Mouse (Mus musculus): ENCODE measurements around the gene Gigyf1. TPM values are rescaled to one million over a fixed set of nuclear protein-coding genes. Genes with fewer than 3 reads are reported as not detected.

Gigyf1 gene
- polyA plus RNA-seq, 1 experiment from 2014 or later = 4.0 TPM

DNA sequence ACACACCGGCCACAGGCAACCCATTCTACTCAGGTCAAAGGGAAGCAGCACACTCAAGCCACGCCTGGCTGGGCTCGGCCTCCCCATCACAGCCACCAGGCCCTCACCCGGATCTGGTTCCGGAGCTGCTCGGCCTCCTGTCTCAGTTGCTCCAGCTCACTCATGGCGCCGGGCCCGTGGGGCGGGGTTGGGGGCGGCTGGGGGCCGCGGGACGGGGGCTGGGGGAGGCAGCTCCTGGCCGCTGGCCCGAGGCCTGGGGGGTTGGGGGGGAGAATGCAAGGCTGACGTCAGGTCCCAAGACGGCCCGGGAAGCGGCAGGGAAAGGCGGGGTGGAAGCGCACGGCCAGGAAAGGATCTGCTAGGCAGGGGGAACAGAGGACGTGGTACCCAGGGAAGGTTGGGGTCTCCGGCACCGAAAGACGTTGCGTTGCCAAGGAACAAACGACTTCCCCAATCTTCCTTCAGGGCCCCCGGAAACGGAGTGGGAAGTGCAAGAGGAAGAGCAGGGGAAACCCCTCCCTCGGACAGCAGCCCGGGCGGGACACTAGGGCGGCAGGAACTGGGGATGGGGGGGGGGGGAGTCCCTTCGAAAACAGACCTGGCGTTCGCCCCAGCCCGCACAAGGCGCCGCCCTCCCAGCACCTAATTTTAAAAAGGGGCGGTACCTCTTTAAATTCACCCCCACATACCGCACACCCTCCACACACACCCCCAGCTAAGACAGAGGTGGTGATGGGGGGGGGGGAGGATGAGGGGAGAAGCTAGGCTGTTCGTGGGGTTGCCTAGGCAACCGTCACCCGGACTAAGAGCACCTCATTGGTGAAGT is 12.5 kb downstream of the Gigyf1 start:
- no peak for TF ChIP-seq CTCF (IDR thresholded peaks at IDR 0.05; ENCODE audit: low read depth)
- TF ChIP-seq EP300 (IDR thresholded peaks at IDR 0.05; ENCODE audit: low read depth) = no peak
- Histone ChIP-seq H3K4me2 (ENCODE audit: low read depth, low read length) (peak overlapping the region; percentile 90), H3K9ac (replicated peaks) (peak overlapping the region; percentile 92), H3K27me3 (ENCODE audit: insufficient read depth, low read length) (no peaks in the 10 kb centered on the region), H3K36me3 (replicated peaks; ENCODE audit: insufficient read depth, low read length) (peaks cover 45% of the 10 kb centered on the region), H3K4me1 (ENCODE audit: insufficient read depth) (peaks cover 16% of the 10 kb centered on the region), H3K27ac (ENCODE audit: low read depth) (peak overlapping the region; percentile 94), H3K4me3 (ENCODE audit: low read depth, low read length) (peak overlapping the region; percentile 96), H3K9me3 (ENCODE audit: low read length) (no peaks in the 10 kb centered on the region)
- peak; percentile 74 for DNase-seq
- 5% methylated on average over 44 of the region's 46 CpGs for WGBS (ENCODE audit: insufficient replicate concordance)
- ATAC-seq = peak; percentile 7; the same call in 1 of the 2 replicates

- H3K36me3 ChIP-seq (replicated peaks; ENCODE audit: insufficient read depth, low read length) = peaks cover 38% of the 10 kb centered on the region
- no peaks in the 10 kb centered on the region for H3K27me3 ChIP-seq (ENCODE audit: insufficient read depth, low read length)
- under 1% methylated on average over 45 of the region's 51 CpGs for WGBS (ENCODE audit: insufficient replicate concordance)
- TF ChIP-seq EP300 (IDR thresholded peaks at IDR 0.05; ENCODE audit: low read depth) (no peak), CTCF (IDR thresholded peaks at IDR 0.05; ENCODE audit: low read depth) (no peak)
- peak; percentile 73 for DNase-seq
- H3K4me2 ChIP-seq (ENCODE audit: low read depth, low read length) = peak overlapping the region; percentile 90
- no peaks in the 10 kb centered on the region for H3K9me3 ChIP-seq (ENCODE audit: low read length)
- peak overlapping the region; percentile 94 for H3K27ac ChIP-seq (ENCODE audit: low read depth)
- H3K9ac ChIP-seq (replicated peaks) = peak overlapping the region; percentile 92
- peak; percentile 2; the same call in 1 of the 2 replicates for ATAC-seq
- H3K4me1 ChIP-seq (ENCODE audit: insufficient read depth) = peaks cover 12% of the 10 kb centered on the region
- peak overlapping the region; percentile 96 for H3K4me3 ChIP-seq (ENCODE audit: low read depth, low read length)
Measured at GRCm38 (mm10) chr5:137531414-137532130, 13.2 kb downstream of the Gigyf1 start.

- H3K4me3 ChIP-seq (ENCODE audit: low read depth, low read length) = peak overlapping the region; percentile 96
- H3K4me2 ChIP-seq (ENCODE audit: low read depth, low read length) = peak overlapping the region; percentile 90
- ATAC-seq = no peak
- H3K27ac ChIP-seq (ENCODE audit: low read depth) = peak overlapping the region; percentile 94
- no peaks in the 10 kb centered on the region for H3K9me3 ChIP-seq (ENCODE audit: low read length)
- DNase-seq = peak; percentile 51
- under 1% methylated on average over 19 of the region's 19 CpGs for whole genome bisulfite sequencing (ENCODE audit: insufficient replicate concordance)
- H3K27me3 ChIP-seq (ENCODE audit: insufficient read depth, low read length) = no peaks in the 10 kb centered on the region
- H3K9ac ChIP-seq (replicated peaks) = peak overlapping the region; percentile 92
- peaks cover 12% of the 10 kb centered on the region for H3K4me1 ChIP-seq (ENCODE audit: insufficient read depth)
- no peak for TF ChIP-seq CTCF (IDR thresholded peaks at IDR 0.05; ENCODE audit: low read depth)
- no peak for TF ChIP-seq EP300 (IDR thresholded peaks at IDR 0.05; ENCODE audit: low read depth)
- H3K36me3 ChIP-seq (replicated peaks; ENCODE audit: insufficient read depth, low read length) = peaks cover 32% of the 10 kb centered on the region
Measured at GRCm38 (mm10) chr5:137532131-137532807, 13.9 kb downstream of the Gigyf1 start.

GRCm38 (mm10) chr5:137532808-137533116 is 14.4 kb downstream of the Gigyf1 start:
- WGBS (ENCODE audit: insufficient replicate concordance) = 0% methylated on average over 10 of the region's 12 CpGs
- Histone ChIP-seq H3K27me3 (ENCODE audit: insufficient read depth, low read length) (no peaks in the 10 kb centered on the region), H3K9me3 (ENCODE audit: low read length) (no peaks in the 10 kb centered on the region), H3K9ac (replicated peaks) (peak overlapping the region; percentile 92), H3K27ac (ENCODE audit: low read depth) (peak overlapping the region; percentile 94), H3K4me2 (ENCODE audit: low read depth, low read length) (peak overlapping the region; percentile 90), H3K4me3 (ENCODE audit: low read depth, low read length) (peak overlapping the region; percentile 96), H3K4me1 (ENCODE audit: insufficient read depth) (peaks cover 12% of the 10 kb centered on the region), H3K36me3 (replicated peaks; ENCODE audit: insufficient read depth, low read length) (peaks cover 27% of the 10 kb centered on the region)
- DNase-seq = no peak
- peak; percentile 43 for ATAC-seq
- no peak for TF ChIP-seq CTCF (IDR thresholded peaks at IDR 0.05; ENCODE audit: low read depth)
- no peak for TF ChIP-seq EP300 (IDR thresholded peaks at IDR 0.05; ENCODE audit: low read depth)

DNA sequence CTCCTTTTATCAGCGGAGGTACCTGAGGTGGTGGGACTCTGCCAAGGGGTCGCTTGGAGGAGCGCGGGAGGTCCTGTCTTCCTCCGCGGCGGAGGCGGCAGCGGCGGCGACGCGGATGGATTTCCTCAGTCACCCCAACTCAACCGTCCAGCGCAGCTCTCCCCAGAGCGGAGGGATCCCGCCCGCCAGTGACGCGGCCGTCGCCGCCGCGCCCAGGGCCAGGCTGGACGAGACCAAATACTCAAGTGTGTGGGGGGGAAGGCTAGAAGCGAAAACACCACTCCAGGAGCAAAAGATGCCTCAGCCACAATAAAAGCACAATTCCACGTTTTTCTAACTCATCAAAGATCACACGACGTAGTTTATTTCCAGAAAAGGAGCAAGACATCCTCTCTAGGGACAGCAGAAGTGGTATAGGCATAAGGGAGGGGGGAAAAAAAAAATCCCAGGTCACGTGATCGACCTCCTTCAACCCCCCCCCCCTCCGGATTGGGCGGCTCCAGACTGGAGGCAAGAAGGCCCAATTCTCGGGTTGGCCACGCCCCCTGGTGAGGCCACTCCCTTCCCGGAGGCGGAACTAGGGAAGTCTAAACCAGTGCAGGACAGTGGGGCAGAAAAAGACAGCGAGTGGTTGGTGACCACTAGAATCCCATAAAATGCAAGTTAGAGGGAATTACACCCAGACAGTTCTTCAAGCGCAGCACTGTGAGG is 14.9 kb downstream of the Gigyf1 start, which contains the start of the genes Epo and Gnb2:
Gene Epo, minus strand, starts transcription at position 126 of the 711 bp plus-strand sequence.
Gene Gnb2, minus strand, starts transcription at position 394 of the 711 bp plus-strand sequence.
- peak within 1 kb of the TSS; percentile 92 for H3K9ac ChIP-seq (replicated peaks)
- H3K9me3 ChIP-seq (ENCODE audit: low read length) = no peaks in the 10 kb centered on the region
- DNase-seq (peak; percentile 99), ATAC-seq (peak; percentile 88)
- peaks cover 22% of the 10 kb centered on the region for H3K36me3 ChIP-seq (replicated peaks; ENCODE audit: insufficient read depth, low read length)
- no peaks in the 10 kb centered on the region for H3K27me3 ChIP-seq (ENCODE audit: insufficient read depth, low read length)
- peaks cover 12% of the 10 kb centered on the region for H3K4me1 ChIP-seq (ENCODE audit: insufficient read depth)
- TF ChIP-seq CTCF (IDR thresholded peaks at IDR 0.05; ENCODE audit: low read depth) (no peak), EP300 (IDR thresholded peaks at IDR 0.05; ENCODE audit: low read depth) (peak; percentile 79; the same call in 1 of the 2 replicates)
- peak within 1 kb of the TSS; percentile 96 for H3K4me3 ChIP-seq (ENCODE audit: low read depth, low read length)
- 1% methylated on average over 30 of the region's 40 CpGs for WGBS (ENCODE audit: insufficient replicate concordance)
- H3K27ac ChIP-seq (ENCODE audit: low read depth) = peak within 1 kb of the TSS; percentile 94
- H3K4me2 ChIP-seq (ENCODE audit: low read depth, low read length) = peak within 1 kb of the TSS; percentile 90
